Mouse (Mus musculus) midbrain, embryonic 12.5 days (tissue): Measurements from ENCODE around the gene Fanci. TPM values are rescaled to one million over a fixed set of nuclear protein-coding genes. Genes with fewer than 3 reads are reported as not detected.
A peak's percentile ranks its signal among the peaks of the same experiment; 100 is the strongest.

Experiments used
- ATAC-seq: fragments of 200-750 bp; cut with Nextera tagmentation; 2 replicates; pipeline ENCODE4 v1.8.0; 2017; ENCODE audit warnings: low read depth, moderate TSS enrichment, moderate library complexity; ENCODE audit not compliant: low FRiP score
- H3K27ac ChIP-seq: fragments of 300-500 bp; sonication (generic); replicated peaks from 2 replicates; pipeline ENCODE4 v1.5.1; 2016; ENCODE audit warnings: mild to moderate bottlenecking
- H3K27me3 ChIP-seq: fragments of 300-500 bp; sonication (generic); 2 replicates; pipeline ENCODE4 v1.6.1; 2016; ENCODE audit warnings: mild to moderate bottlenecking
- H3K36me3 ChIP-seq: fragments of 300-500 bp; sonication (generic); 2 replicates; pipeline ENCODE4 v1.6.1; 2016
- H3K4me1 ChIP-seq: fragments of 300-500 bp; sonication (generic); 2 replicates; pipeline ENCODE4 v1.6.1; 2016
- H3K4me2 ChIP-seq: fragments of 300-500 bp; sonication (generic); replicated peaks from 2 replicates; pipeline ENCODE4 v1.6.1; 2016; ENCODE audit warnings: mild to moderate bottlenecking, moderate library complexity
- H3K4me3 ChIP-seq: fragments of 300-500 bp; sonication (generic); 2 replicates; pipeline ENCODE4 v1.5.1; 2016; ENCODE audit warnings: mild to moderate bottlenecking
- H3K9ac ChIP-seq: fragments of 300-500 bp; sonication (generic); replicated peaks from 2 replicates; pipeline ENCODE4 v1.6.1; 2016; ENCODE audit warnings: mild to moderate bottlenecking, moderate library complexity
- H3K9me3 ChIP-seq: fragments of 300-500 bp; sonication (generic); 2 replicates; pipeline ENCODE4 v1.6.1; 2016; ENCODE audit warnings: mild to moderate bottlenecking
- WGBS: fragments of 180-500 bp; shearing (Covaris S2); methylation state at CpG from one replicate; pipeline ENCODE4 v1.1.7; 2016; 5-methylcytosine and 5-hydroxymethylcytosine counted together
- polyA plus RNA-seq: library from polyadenylated mRNA; unstranded; fragments of >200 nt; fragmentation: Nextera tagmentation; extraction: Ambion mirVana; gene quantifications from 2 replicates; pipeline ENCODE4 v1.2.1, GENCODE M21; 2016

The Fanci gene
- polyA plus RNA-seq, 1 experiment from 2014 or later, result 13.9 TPM

GRCm38 (mm10) chr7:79467951-79468350, 76.2 kb downstream of the Fanci start:
- Histone ChIP-seq H3K4me1 (peaks cover 37% of the 10 kb centered on the region), H3K4me2 (peak overlapping the region; percentile 38), H3K27me3 (peaks cover 33% of the 10 kb centered on the region), H3K9me3 (no peaks in the 10 kb centered on the region), H3K9ac (0 out of 2 replicates have a peak overlapping the region, but pooled peaks have one; percentile 8), H3K4me3 (no peak overlapping the region), H3K36me3 (peaks cover 3% of the 10 kb centered on the region; the same call in 1 of the 2 replicates), H3K27ac (no peak overlapping the region)
- ATAC-seq, result no peak
- WGBS, result 0% methylated on average over 2 of the region's 6 CpGs

GRCm38 (mm10) chr7:79468994-79469393, 77.3 kb downstream of the Fanci start:
- WGBS, result 38% methylated on average over 8 of the region's 8 CpGs
- Histone ChIP-seq H3K9me3 (no peaks in the 10 kb centered on the region), H3K4me1 (peaks cover 30% of the 10 kb centered on the region), H3K4me3 (no peak overlapping the region), H3K36me3 (no peaks in the 10 kb centered on the region), H3K27ac (no peak overlapping the region), H3K27me3 (peaks cover 27% of the 10 kb centered on the region), H3K9ac (no peak overlapping the region), H3K4me2 (no peak overlapping the region)
- ATAC-seq, result no peak

DNA sequence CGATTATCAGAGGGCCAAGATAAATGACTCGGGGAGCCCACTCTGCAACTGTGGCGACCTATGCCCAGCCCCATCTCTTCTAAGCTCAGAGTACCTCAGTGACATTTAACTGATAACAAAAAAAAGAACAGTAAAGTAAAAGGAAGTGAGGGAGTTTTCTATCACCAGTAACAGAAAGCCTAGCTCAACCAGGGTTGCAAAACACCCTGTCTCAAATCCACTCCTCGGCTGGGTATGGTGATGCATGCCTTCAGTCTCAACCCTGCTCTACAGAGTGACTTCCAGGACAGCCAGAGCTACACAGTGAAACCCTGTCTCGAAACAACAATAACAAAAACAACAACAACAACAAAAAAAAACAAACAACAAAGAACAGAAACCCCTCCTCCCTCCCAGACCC, 78.0 kb downstream of the Fanci start:
- WGBS, result 80% methylated on average over 5 of the region's 5 CpGs
- no peak for ATAC-seq
- Histone ChIP-seq H3K27ac (no peak overlapping the region), H3K4me1 (peaks cover 22% of the 10 kb centered on the region), H3K9me3 (no peaks in the 10 kb centered on the region), H3K4me2 (no peak overlapping the region), H3K27me3 (peaks cover 19% of the 10 kb centered on the region), H3K36me3 (no peaks in the 10 kb centered on the region), H3K4me3 (no peak overlapping the region), H3K9ac (no peak overlapping the region)

- peaks cover 15% of the 10 kb centered on the region for H3K4me1 ChIP-seq
- no peak overlapping the region for H3K4me2 ChIP-seq
- H3K27ac ChIP-seq, result no peak overlapping the region
- ATAC-seq, result no peak
- no peak overlapping the region for H3K4me3 ChIP-seq
- H3K27me3 ChIP-seq, result peaks cover 17% of the 10 kb centered on the region
- WGBS, result 63% methylated on average over 3 of the region's 3 CpGs
- no peak overlapping the region for H3K9ac ChIP-seq
- H3K36me3 ChIP-seq, result no peaks in the 10 kb centered on the region
- no peaks in the 10 kb centered on the region for H3K9me3 ChIP-seq
Measured at GRCm38 (mm10) chr7:79470718-79471117, 79.0 kb downstream of the Fanci start.

- H3K9me3 ChIP-seq, result no peaks in the 10 kb centered on the region
- H3K4me2 ChIP-seq, result no peak overlapping the region
- ATAC-seq, result no peak
- H3K36me3 ChIP-seq, result no peaks in the 10 kb centered on the region
- no peak overlapping the region for H3K9ac ChIP-seq
- no peak overlapping the region for H3K4me3 ChIP-seq
- 67% methylated on average over 7 of the region's 7 CpGs for WGBS
- H3K4me1 ChIP-seq, result peaks cover 15% of the 10 kb centered on the region
- peaks cover 17% of the 10 kb centered on the region for H3K27me3 ChIP-seq
- H3K27ac ChIP-seq, result no peak overlapping the region
Measured at GRCm38 (mm10) chr7:79471436-79471835, 79.7 kb downstream of the Fanci start.

- Histone ChIP-seq H3K27me3 (peaks cover 14% of the 10 kb centered on the region), H3K4me1 (peaks cover 4% of the 10 kb centered on the region), H3K9me3 (no peaks in the 10 kb centered on the region), H3K9ac (no peak overlapping the region), H3K4me3 (no peak overlapping the region), H3K36me3 (no peaks in the 10 kb centered on the region), H3K27ac (no peak overlapping the region), H3K4me2 (no peak overlapping the region)
- ATAC-seq, result no peak
- 50% methylated on average over 2 of the region's 2 CpGs for WGBS
Measured at GRCm38 (mm10) chr7:79472792-79473191, 81.1 kb downstream of the Fanci start.

GRCm38 (mm10) chr7:79473496-79474194, 81.9 kb downstream of the Fanci start:
- ATAC-seq, result no peak
- no peak overlapping the region for H3K4me3 ChIP-seq
- H3K36me3 ChIP-seq, result no peaks in the 10 kb centered on the region
- no peak overlapping the region for H3K4me2 ChIP-seq
- WGBS, result 89% methylated on average over 9 of the region's 9 CpGs
- no peaks in the 10 kb centered on the region for H3K9me3 ChIP-seq
- no peak overlapping the region for H3K27ac ChIP-seq
- H3K4me1 ChIP-seq, result no peaks in the 10 kb centered on the region
- H3K9ac ChIP-seq, result no peak overlapping the region
- H3K27me3 ChIP-seq, result peaks cover 5% of the 10 kb centered on the region

- Histone ChIP-seq H3K27ac (no peak overlapping the region), H3K4me1 (no peaks in the 10 kb centered on the region), H3K4me3 (no peak overlapping the region), H3K36me3 (no peaks in the 10 kb centered on the region), H3K9me3 (no peaks in the 10 kb centered on the region), H3K4me2 (no peak overlapping the region), H3K27me3 (no peaks in the 10 kb centered on the region), H3K9ac (no peak overlapping the region)
- WGBS, result 86% methylated on average over 5 of the region's 5 CpGs
- ATAC-seq, result no peak
Measured at GRCm38 (mm10) chr7:79474831-79475399, 83.2 kb downstream of the Fanci start.

DNA sequence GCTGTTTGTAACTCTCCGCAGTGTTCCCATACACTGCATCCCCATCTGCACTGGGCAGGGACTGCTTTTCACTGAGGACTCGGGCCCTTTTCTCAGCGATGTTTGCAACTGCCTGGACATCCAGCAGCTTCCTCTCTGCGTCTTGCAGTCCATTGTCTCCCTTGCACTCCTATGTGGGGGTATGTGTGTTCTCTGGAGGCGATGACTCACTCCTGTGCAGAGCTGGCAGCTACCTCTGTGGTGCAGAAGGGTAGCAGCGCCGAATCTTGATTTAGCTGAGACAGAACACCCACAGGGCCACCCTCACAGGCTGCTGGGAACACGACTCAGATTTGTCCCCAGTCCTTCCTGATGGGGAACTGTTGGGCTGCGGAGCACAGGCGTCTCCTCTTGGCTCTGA, 94.8 kb downstream of the Fanci start:
- H3K4me1 ChIP-seq, result no peaks in the 10 kb centered on the region
- H3K9ac ChIP-seq, result no peak overlapping the region
- ATAC-seq, result no peak
- 70% methylated on average over 10 of the region's 10 CpGs for WGBS
- H3K27me3 ChIP-seq, result 0 out of 2 replicates have a peak, but pooled peaks cover 15% of the 10 kb centered on the region
- H3K4me3 ChIP-seq, result no peak overlapping the region
- H3K4me2 ChIP-seq, result no peak overlapping the region
- no peaks in the 10 kb centered on the region for H3K36me3 ChIP-seq
- no peak overlapping the region for H3K27ac ChIP-seq
- no peaks in the 10 kb centered on the region for H3K9me3 ChIP-seq

GRCm38 (mm10) chr7:79493915-79494314, 102.2 kb downstream of the Fanci start:
- Histone ChIP-seq H3K4me2 (no peak overlapping the region), H3K4me3 (no peak overlapping the region), H3K9ac (no peak overlapping the region), H3K27me3 (peaks cover 62% of the 10 kb centered on the region), H3K9me3 (no peaks in the 10 kb centered on the region), H3K4me1 (peaks cover 38% of the 10 kb centered on the region), H3K36me3 (no peaks in the 10 kb centered on the region), H3K27ac (no peak overlapping the region)
- no peak for ATAC-seq
- WGBS, result 7% methylated on average over 8 of the region's 8 CpGs

- Histone ChIP-seq H3K4me1 (peaks cover 52% of the 10 kb centered on the region), H3K9me3 (no peaks in the 10 kb centered on the region), H3K27me3 (peaks cover 85% of the 10 kb centered on the region), H3K4me3 (peak overlapping the region; percentile 23), H3K27ac (peak overlapping the region; percentile 97), H3K4me2 (peak overlapping the region; percentile 77), H3K9ac (peak overlapping the region; percentile 54), H3K36me3 (no peaks in the 10 kb centered on the region)
- ATAC-seq, result peak; percentile 61
- WGBS, result 1% methylated on average over 38 of the region's 38 CpGs
Measured at GRCm38 (mm10) chr7:79495988-79496815, 104.5 kb downstream of the Fanci start.

- 5% methylated on average over 9 of the region's 9 CpGs for WGBS
- peak overlapping the region; percentile 77 for H3K4me2 ChIP-seq
- peak overlapping the region; percentile 97 for H3K27ac ChIP-seq
- H3K9ac ChIP-seq, result peak overlapping the region; percentile 54
- peaks cover 58% of the 10 kb centered on the region for H3K4me1 ChIP-seq
- H3K9me3 ChIP-seq, result no peaks in the 10 kb centered on the region
- no peaks in the 10 kb centered on the region for H3K36me3 ChIP-seq
- no peak for ATAC-seq
- peak overlapping the region; percentile 23; the same call in 1 of the 2 replicates for H3K4me3 ChIP-seq
- peaks cover 92% of the 10 kb centered on the region for H3K27me3 ChIP-seq
Measured at GRCm38 (mm10) chr7:79496816-79497328, 105.1 kb downstream of the Fanci start.
